Mouse (Mus musculus) gastrocnemius, postnatal 36 days (tissue): ENCODE results near the gene Pou2f3. TPM values are rescaled to one million over a fixed set of nuclear protein-coding genes. Genes with fewer than 3 reads are reported as not detected.

ENCODE experiments used
- DNase-seq, 2 experiments: peaks; one replicate each; pipeline ENCODE4 v3.0.0; 2022
- intact Hi-C: fragments of 180-260 bp; cut with DNase I; formaldehyde crosslinking; loops from one replicate; pipeline ENCODE4 v1.15.1; 2025
- total RNA-seq, 2 experiments: library from RNA; stranded (reverse); gene quantifications; 2 replicates each; pipeline ENCODE4 v1.2.3; 2021

Pou2f3 gene
- total RNA-seq, 2 experiments from 2014 or later: not detected

DNA sequence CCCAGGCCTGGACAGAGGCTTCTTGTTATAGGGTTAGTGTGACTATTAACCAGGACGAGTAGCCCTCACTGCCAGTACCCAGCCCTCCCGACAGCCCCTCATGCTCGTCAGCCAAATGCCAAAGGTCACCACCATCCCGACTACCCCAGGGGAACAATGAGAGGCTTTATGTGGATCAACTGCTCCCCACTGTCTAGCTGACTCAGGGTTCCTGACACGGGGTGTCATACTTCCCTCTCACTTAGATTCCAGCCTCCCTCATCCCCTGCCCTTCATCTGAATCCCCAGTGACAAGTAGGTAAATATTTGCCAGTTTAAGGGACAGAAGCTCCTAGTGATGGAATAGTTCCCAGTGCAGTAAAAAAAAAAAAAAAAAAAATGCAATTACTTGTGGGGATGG lies 22.1 kb upstream of the Pou2f3 start:
- DNase-seq: no peak
- intact Hi-C loops: no loop called here

DNA sequence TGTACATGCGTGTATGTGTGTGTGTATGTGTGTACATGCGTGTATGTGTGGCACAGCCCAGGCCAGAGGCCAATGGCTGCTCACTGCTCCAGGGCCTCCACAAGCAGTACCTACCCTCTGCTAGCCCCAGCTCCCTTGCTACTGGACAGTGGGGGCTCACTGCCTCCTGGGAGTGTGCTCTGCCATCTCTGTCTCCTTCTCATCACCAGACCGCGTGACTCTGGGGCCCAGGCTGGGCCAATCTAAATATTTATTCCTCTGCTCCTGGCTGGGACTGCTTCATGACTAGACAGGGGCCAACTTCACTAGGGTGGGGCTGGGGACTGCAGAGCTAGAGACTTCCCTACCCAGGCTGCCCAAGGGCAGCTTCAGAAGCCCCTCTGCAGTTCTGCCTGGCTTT lies 21.6 kb upstream of the Pou2f3 start:
- no peak for DNase-seq
- intact Hi-C loops: no loop called here

DNA sequence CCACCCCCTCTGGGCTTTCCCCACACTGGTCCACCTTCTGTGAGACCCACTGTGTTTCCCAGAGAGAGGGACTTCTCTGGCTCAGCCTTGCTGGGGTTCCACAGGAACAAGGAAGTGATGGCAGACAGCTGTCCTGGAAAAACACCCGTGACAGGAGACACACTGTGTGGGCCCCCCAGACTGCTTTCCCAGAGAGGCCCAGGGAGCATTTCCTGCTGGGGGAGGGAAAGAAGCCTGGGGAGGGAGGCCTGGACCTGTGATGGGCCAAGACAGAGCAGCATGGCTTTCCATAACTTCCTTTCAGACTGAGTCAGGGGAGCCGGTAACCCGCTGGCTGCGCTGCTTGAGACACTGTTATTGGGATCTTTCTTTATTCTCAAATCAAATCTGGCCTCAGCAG lies 20.7 kb upstream of the Pou2f3 start:
- intact Hi-C loops: no loop called here
- no peak for DNase-seq

DNA sequence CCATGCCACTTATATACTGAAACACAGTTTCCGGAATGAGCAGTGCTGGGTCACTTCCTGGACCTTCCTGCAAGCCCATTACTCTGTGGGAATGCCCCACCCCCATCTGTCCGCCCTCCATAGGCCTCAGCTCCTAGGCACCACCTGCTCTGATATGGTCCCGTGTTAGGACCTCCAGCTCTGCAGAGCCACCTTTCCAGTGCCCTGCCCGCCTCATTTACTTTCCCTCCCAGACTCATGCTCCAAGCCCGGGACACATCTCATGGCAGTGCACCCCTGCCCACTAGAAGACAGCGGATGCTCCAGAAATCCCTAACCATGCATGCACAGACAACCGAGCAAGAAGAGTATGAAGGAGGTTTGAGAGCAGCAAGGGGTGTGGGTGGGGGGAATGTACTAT lies 19.8 kb upstream of the Pou2f3 start:
- intact Hi-C loops: no loop called here
- DNase-seq: no peak

DNA sequence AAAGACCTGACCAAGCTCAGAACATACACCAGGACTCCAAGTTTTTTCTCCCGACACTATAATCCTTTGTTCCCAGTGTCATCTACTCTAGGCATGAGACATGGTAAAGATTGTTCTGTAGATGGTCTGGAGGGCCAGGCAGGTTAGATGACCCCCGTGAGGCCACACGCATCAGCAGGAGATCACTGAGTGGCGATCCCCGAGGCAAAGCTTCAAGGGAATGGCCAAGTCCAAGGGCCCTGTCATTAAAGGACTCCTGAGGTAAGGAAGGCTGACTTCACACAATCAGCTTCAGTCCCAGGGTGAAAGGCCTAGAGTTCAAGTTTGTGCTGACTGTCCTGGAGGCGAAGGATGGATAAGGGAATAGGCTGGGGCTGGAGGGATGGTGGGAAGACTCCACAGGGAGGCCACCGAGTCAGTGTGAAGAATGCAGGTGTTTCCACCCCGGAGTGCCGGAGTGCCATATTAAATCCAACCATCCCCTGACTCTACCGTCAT lies 19.3 kb upstream of the Pou2f3 start:
- intact Hi-C loops: no loop called here
- no peak for DNase-seq

DNA sequence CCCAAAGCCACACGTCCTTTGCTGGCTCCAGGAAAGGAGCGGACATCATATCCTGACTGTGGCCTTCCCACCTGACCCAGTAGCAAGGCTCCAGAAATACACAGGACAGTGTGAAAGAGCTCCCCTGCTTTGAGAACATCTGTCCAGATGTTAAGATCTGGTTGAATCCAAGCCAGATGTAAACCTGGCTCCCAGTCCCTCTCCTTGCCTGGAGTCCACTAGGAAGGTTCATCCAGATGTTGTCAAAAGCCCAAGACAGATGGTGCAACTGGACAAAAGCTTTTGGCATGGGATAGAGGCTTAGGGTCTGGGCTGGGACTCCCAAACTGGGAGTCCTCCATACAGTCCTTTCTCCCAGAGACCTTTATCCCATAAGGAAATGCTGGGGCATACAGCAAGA lies 18.6 kb upstream of the Pou2f3 start:
- intact Hi-C loops: no loop called here

DNA sequence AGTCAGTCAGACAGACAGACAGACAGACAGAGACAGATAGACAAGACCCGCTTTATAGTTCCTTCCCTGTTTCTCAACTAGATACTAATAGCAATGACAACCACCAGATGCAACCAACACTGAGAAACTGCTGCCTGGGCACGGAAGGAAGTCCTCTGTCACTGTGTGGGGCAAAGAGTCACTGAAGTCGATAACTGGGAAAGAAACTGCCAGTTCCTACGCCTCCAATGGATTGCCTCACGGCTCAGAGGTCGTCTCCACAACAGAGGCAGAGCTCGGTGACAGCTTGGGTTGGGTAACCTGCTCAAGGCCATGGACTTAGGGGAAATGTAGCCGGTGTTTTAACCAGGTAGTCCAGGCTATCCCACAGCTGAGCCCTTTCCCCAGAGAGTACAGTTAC lies 17.5 kb upstream of the Pou2f3 start:
- intact Hi-C loops: no loop called here
- no peak for DNase-seq

More for the DNA sequence above, 18.6 kb upstream of the Pou2f3 start:
- no peak for DNase-seq

DNA sequence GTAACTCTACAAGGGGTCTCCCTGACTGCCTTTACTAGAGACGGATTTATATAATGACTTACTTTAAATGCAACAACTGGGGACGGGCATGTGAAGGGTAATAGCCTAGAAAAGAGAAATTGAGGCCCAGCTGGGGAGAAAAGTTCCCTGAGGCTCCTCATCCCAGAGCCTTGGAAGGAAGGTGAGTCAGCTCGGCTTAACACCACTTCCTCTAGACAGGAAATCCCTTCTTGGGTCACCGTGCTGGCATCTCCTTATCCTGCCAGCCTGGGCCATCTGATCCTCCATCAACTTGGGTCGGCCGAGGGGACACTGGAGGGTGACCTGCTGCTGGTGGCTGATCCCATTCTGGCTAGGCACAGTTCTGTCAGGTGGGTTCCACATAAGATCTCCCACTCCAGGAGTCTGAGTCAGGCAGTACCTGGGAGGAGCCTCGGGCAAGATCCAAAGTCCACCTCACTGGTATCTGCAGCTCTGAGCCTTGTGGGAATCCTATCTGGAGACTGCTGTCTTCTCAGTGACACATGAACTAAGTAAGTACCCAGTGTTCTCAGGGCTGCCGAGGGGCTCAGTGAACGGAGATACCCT lies 16.5 kb upstream of the Pou2f3 start:
- intact Hi-C loops: no loop called here
- no peak for DNase-seq

DNA sequence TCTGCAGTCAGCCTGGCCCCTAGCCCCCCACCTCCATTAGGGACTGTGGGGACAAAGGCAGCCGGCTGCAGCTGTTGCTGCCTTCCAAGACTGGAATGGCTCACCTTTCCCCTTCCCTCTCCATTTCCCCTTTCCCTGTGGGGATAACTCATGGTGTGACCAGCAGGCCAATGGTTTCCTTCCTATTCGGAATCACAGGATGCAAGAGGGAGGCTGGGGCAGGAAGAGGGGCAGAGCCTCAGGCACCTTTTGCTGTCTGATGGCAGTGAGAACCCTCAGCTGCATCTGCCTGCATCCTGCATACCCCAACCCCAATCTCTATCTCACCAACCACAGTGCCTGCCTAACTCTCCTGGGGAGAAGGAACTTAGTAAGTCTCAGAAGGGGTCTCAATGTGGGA lies 15.3 kb upstream of the Pou2f3 start:
- DNase-seq: no peak
- intact Hi-C loops: no loop called here

DNA sequence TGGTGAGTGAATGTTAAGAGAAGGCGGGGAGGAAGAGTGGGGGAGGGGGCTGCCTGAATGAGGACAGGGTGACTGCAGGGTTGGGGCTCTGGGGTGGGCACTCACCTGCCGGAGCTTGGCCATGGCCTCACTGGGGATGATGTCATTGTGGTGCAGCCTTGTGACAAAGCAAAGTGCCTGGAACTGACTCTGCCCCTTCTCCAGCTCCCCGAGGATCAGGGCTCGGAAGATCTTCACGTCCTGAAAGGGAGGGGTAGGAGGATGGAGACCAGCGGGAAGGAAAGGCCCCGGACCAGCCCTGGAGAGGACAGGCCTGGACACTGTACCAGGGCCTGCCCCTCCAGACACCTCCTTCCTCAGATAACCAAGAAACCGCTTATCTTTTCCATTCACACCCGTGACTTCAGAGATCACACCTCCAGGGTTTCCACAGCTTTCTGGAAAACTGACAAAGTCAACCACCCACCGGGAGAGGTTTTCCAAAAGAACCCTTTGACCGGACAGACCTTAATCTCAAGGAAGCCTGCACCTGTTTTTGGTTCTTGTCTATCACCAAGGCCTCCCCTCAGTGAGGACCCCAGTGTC lies 14.7 kb upstream of the Pou2f3 start:
- intact Hi-C loops: no loop called here
- no peak for DNase-seq

DNA sequence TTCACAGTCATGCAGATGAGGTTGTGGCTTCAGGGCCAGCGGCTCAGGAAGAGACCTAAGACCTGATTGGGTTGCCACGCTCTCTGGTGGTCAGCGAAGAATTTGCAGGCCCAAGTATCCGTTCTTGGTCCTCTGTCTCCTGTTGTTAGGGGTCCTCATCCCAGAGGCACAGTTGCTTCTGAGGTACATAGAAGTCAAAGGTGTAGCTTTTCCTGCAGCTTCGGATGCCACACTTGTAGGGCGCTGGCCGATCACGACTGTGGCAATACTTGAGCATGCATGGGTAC lies 12.2 kb upstream of the Pou2f3 start:
- intact Hi-C loops: loop anchor here (1.0 kb wide), 1 partner anchor 62 kb away; no protein-coding TSS in a partner anchor
- DNase-seq: no peak

DNA sequence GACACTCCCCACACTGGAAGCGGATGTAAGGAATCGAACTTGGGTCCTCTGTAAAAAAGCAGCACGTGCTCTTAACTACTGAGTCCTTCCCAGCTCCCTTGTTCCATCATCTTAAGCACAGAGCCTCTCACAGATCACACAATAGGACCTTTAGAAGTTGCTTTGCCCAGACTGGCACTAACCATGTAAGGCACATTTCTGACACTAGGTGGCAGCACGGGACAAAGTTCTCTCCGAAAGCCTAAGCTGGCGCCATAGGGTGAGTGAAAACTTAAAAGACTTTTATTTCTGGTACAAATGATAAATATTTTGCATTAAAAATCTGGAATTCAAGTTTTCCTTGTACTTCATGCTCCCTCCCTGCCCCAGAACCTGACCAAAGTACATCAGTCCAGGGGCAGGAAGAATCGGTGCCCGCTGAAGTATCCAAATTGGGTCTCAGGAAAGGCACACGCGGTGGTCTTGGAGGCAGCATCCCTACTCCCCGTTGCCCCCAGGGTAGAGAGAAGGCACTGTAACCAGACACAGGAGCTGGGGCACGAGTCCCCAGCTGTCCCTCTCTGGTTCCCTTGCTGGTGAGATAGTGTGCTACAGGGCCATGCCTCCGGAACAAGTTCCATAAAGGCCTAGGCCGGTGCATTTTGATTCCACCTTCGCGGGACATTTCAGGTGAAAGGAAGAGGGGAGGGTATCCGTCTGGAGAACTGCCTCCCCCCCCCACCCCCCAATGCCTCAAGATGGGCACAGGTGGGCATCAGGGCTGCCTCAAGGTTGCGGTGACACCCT lies 11.7 kb upstream of the Pou2f3 start:
- intact Hi-C loops: loop anchor here (1.0 kb wide), 1 partner anchor 62 kb away; no protein-coding TSS in a partner anchor
- peak; percentile 64 to 77 for DNase-seq

DNA sequence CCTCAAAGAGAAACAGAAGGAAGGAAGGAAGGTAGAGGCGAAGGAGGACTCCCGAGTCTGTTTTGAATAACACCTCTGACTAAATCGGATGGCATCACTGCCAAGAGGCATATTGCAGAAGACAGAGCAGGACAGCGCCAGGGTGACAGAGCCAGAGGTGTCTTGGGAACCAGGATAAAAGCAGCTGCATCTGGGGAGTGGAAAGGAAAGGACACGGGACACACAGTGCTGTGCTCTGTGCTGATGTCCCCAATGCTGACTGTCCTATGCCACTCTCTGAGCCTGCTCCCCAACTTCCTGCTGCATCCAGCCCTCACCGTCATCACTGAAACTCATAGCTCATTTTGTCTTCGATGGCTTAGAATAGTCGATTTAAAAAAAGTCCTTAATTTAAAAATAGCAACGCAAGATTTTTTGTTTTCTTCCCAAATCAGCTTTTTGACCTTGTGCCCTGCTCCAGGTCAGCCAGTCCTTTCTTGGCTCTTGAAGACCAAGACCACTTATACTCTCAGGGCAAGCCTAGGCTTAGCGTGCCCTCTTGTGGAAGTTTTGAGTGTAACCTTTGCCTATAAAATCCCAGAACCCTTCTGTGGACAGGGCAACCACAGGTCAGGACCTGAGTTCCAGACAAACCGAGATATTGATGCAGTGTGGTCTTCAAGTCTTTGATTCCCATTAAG lies 742 bp upstream of the Pou2f3 start:
- peak in 1 of 2 experiments; percentile 45 for DNase-seq
- intact Hi-C loops: loop anchor here (1.0 kb wide), 2 partner anchors 70 to 211 kb away; no protein-coding TSS in a partner anchor

DNA sequence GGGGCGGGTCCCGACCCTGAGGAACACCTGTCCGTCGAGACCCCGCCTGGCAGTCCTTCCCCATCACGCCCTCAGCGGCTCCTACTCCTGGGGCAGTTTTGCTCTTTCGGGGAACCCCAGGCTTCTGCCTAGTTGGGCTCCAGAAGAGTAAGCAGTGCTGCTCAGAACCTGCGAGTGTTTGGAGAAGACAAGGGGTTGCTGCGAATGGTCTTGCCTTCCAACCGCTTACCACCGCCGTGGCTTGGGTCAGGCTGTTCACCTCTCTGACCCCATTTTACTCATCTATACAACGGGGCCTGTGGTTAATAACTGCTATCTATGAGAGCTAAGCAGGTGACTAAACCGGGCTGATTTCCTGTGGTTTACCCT lies 4.2 kb downstream of the Pou2f3 start:
- intact Hi-C loops: no loop called here
- no peak for DNase-seq

DNA sequence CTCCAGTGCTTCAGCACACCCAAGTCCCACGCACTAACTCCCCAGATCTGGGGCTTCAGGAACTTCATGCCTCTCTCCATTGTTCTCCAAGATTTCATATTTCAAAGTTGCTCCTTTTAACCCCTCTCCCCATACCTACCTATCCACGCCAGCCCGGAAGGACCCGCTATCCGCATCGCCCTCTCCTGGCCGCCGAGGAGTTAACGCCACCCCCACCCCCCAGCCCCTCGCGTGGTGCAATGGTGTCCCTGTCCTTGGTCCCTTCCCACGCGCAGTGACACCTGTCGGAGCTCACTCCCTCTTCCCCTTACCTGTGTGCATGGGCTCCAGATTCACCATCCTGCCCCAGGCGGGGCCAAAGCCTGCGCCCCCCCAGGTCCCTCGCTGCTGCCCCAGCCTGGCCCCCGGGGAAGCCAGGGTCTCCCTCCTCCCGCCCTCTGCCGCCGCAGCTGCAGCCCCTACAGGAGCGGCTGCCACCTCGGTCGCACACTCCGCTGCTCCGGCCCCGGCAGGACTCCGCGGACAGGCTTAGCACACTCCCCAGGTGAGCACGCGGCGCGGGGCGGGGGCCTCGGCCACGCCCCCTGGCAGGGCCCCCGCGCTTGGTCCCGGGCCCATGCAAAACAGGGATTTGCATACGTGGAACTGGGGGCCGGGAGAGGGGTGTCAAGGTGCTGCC lies 4.7 kb downstream of the Pou2f3 start:
- intact Hi-C loops: no loop called here
- DNase-seq: no peak

DNA sequence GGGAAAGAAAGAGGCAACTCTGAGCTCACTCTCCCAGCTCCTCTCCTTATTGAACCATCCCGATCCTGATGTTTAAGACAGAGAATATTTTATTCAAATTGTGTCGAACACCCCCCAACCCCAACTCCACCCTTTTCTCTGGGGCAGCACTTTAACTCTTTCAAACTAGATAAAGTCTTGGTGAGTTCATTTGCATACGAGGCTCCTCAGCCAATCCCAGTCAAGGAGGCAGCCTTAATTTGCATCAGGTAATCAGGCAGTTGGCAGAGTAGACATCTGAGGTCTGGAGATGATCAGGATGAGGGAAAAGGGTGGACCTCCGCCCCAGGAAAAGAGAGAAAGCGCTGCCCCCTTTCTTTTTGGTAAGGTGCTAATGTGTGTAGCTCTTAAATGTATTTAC lies 10.0 kb downstream of the Pou2f3 start:
- no peak for DNase-seq
- intact Hi-C loops: loop anchor here (5.0 kb wide), 1 partner anchor 43 kb away; no protein-coding TSS in a partner anchor

DNA sequence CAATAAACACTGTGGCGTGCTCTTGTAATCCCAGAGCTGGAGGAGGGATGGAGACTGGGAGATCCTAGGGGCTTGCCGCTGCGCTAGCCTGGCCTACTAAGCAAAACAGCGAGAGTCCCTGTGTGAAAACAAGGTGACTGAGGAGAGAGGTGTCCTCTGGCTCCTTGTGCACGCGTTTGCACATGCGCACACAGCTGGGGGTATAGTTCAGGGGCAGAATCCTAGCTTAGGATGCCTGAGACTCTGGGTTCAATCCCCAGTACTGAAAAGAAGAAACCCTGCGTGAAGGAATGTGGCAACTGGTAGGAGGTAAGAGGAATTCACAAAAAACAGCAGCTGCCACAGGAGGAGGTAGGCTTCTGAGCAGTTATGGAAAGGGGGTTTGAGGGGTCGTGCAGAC lies 16.2 kb downstream of the Pou2f3 start:
- DNase-seq: no peak
- intact Hi-C loops: no loop called here

DNA sequence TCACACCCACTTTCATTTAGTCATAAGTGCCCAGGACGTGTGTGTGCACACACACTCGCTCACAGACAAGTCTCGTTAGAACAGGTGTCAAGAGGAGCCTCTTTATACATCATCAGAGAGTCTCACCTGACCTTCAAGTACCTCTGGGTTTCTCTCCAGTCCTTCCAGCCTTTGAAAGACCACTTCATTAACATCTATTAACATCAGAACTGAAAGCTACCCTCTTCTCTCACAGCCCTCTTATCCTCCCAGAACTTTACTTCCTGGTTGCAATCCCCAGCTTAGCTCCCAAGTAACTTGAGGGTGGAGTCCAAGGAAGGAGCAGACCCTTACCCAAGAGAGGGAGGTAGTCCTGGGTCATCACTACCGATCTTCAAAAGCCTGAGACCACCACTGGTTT lies 18.6 kb downstream of the Pou2f3 start:
- intact Hi-C loops: no loop called here

DNA sequence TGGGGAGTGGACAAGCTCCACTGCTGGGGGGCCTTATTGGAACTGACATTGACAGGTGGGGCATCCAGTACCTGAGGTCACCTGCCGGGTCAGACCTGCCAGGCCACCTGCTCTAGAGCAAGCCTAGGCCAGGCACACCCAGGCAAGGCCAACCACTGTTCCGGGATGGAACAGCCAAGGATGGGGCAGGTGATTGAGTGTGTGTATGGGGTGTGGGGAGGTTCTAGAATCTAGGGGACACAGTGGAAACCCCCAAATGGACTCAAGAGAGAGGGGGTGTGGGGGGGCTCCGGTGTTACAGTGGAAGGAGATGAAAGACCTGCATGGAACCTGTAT lies 21.2 kb downstream of the Pou2f3 start:
- DNase-seq: no peak
- intact Hi-C loops: no loop called here

More for the DNA sequence above, 18.6 kb downstream of the Pou2f3 start:
- DNase-seq: no peak

DNA sequence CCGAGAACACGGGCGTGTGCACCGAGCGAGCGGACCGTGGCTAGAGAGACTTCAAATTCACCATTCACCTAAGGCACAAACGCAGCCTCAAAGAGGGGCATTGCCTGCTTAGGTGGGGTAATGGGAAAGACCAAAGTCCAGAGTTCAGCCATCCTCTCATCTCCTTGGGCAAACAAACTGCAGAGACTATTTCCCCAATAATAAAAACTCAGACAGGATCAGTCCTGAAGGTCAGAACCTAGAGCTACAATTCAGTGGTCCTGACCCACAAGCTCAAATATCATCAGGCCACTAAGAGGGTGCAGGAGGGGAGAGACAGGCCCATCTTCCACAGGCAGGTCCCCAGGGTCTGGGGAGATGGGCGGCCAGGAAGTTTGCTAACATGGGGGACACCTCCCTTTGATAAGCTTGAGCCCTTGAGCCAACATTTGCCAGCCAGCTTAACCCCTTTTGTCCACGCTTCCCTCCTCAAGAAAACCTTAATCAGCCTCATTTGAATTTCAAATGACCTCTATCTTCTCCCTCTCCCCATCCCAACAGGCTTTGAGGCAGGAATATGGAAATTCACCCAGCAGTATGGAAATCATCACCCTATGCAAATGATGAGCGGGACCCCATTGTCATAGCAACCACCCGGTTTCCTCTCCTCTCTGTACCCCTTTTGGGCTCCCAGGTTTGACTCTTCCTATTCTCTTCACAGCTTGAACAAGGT lies 21.7 kb downstream of the Pou2f3 start:
- no peak for DNase-seq
- intact Hi-C loops: no loop called here
